Mouse (Mus musculus) intestine, embryonic 15.5 days (tissue): ENCODE measurements at regions not wholly inside any gene's neighbourhood (a gene's known extent, or its start where the extent isn't known, plus 50 kb on each side); places are given as distances from the start of the nearest gene placed in this dataset.

Experiments used
- ATAC-seq: fragments of 200-750 bp; cut with Nextera tagmentation; 2 replicates; pipeline ENCODE4 v1.8.0; 2017; ENCODE audit warnings: moderate TSS enrichment, moderate library complexity
- H3K27ac ChIP-seq: fragments of 300-500 bp; sonication (generic); 2 replicates; pipeline ENCODE4 v1.5.1; 2015; ENCODE audit warnings: mild to moderate bottlenecking, inconsistent platforms
- H3K27me3 ChIP-seq: fragments of 300-500 bp; sonication (generic); replicated peaks from 2 replicates; pipeline ENCODE4 v1.6.1; 2015; ENCODE audit warnings: inconsistent platforms
- H3K36me3 ChIP-seq: fragments of 300-500 bp; sonication (generic); 2 replicates; pipeline ENCODE4 v1.6.1; 2015; ENCODE audit warnings: inconsistent platforms
- H3K4me1 ChIP-seq: fragments of 300-500 bp; sonication (generic); replicated peaks from 2 replicates; pipeline ENCODE4 v1.6.1; 2015; ENCODE audit warnings: inconsistent platforms
- H3K4me2 ChIP-seq: fragments of 300-500 bp; sonication (generic); replicated peaks from 2 replicates; pipeline ENCODE4 v1.6.1; 2015; ENCODE audit warnings: mild to moderate bottlenecking, inconsistent platforms
- H3K4me3 ChIP-seq: fragments of 300-500 bp; sonication (generic); replicated peaks from 2 replicates; pipeline ENCODE4 v1.5.1; 2015; ENCODE audit warnings: inconsistent platforms
- H3K9ac ChIP-seq: fragments of 300-500 bp; sonication (generic); 2 replicates; pipeline ENCODE4 v1.6.1; 2015; ENCODE audit warnings: inconsistent platforms
- H3K9me3 ChIP-seq: fragments of 300-500 bp; sonication (generic); 2 replicates; pipeline ENCODE4 v1.6.1; 2016; ENCODE audit warnings: inconsistent platforms
- WGBS: fragments of 180-500 bp; shearing (Covaris S2); methylation state at CpG from one replicate; pipeline ENCODE4 v1.1.7; 2015; 5-methylcytosine and 5-hydroxymethylcytosine counted together

DNA sequence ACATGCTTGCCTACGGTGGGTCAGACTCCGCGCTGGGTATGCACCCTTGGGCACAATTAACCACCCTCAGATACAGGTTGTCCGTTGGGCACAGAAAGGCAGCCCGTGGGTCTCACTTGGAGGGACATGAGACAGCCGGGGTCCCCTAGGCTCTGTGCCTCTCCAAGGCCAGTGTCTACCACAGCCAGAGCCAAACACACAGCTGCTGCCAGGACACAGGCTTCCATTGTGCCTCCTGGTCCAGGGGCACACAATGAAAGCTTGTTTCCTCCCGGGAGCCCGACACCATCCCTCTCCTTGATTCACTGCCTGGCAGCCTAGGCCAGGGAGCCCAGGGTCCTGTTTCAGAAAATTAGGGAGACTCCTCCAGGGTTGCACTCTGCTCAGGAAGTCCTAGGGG, 161.4 kb upstream of the Haao start:
- Histone ChIP-seq H3K4me1 (peaks cover 33% of the 10 kb centered on the region), H3K27ac (peak overlapping the region; percentile 32), H3K9ac (no peak overlapping the region), H3K4me3 (no peak overlapping the region), H3K27me3 (no peaks in the 10 kb centered on the region), H3K4me2 (no peak overlapping the region), H3K36me3 (no peaks in the 10 kb centered on the region), H3K9me3 (no peaks in the 10 kb centered on the region)
- WGBS: 85% methylated on average over 8 of the region's 8 CpGs
- ATAC-seq: peak; percentile 17; the same call in 1 of the 2 replicates

DNA sequence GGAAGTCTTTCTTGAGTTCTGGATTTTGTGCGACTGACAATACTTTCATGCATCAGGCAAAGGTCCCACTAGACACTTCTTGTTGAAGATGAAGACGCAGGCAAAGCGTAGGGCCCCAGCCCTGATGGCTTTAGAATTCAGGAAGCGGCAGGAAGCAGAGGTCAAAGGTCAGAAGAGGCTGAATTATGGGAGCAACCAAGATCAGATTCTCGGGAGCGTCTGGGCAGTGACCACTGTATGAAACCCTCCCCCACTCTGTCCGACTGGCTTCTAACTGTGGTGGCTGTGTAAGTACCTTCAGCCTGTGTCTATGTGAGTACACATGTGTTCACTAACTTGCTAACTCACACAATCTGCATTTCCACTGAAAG, 160.9 kb upstream of the Haao start:
- 42% methylated on average over 7 of the region's 7 CpGs for WGBS
- no peak overlapping the region for H3K4me2 ChIP-seq
- H3K4me1 ChIP-seq: peaks cover 36% of the 10 kb centered on the region
- H3K9me3 ChIP-seq: no peaks in the 10 kb centered on the region
- H3K9ac ChIP-seq: no peak overlapping the region
- H3K4me3 ChIP-seq: no peak overlapping the region
- peak; percentile 26; the same call in 1 of the 2 replicates for ATAC-seq
- H3K27ac ChIP-seq: peak overlapping the region; percentile 32
- no peaks in the 10 kb centered on the region for H3K27me3 ChIP-seq
- H3K36me3 ChIP-seq: no peaks in the 10 kb centered on the region

DNA sequence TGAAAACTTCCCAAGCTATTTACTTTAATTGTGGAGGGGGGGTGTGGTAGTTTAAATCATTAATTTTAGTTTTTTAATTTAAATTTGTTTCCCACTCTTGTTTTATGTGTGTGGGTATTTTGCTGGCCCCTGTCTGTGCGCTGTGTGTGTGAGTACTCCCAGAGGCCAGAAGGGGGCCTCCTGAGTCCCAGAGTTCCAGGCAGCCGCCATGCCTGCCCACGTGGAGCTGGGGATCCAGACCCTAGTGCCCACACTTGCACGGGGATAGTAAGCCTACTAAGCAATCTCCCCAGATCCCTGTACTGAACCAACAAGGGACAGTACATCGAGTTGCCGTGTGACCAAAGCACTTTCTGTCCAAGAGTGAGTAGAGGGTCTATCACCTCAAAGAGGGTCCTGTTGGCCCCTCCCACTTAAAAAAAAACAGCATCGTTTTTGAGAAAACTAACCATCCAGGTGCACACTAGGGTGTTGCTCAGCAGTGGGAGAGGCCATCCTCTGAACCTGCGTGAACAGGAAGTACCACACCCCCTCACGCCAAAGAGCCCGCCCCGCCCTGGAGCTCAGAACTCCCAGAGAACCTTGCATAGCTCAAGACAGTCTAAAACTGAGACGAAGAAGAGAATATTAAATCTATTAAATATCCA, 160.4 kb upstream of the Haao start:
- H3K4me1 ChIP-seq: peaks cover 36% of the 10 kb centered on the region
- ATAC-seq: peak; percentile 62
- H3K4me3 ChIP-seq: no peak overlapping the region
- H3K9me3 ChIP-seq: no peaks in the 10 kb centered on the region
- H3K36me3 ChIP-seq: no peaks in the 10 kb centered on the region
- no peak overlapping the region for H3K4me2 ChIP-seq
- no peak overlapping the region for H3K27ac ChIP-seq
- 78% methylated on average over 12 of the region's 12 CpGs for WGBS
- no peak overlapping the region for H3K9ac ChIP-seq
- no peaks in the 10 kb centered on the region for H3K27me3 ChIP-seq

DNA sequence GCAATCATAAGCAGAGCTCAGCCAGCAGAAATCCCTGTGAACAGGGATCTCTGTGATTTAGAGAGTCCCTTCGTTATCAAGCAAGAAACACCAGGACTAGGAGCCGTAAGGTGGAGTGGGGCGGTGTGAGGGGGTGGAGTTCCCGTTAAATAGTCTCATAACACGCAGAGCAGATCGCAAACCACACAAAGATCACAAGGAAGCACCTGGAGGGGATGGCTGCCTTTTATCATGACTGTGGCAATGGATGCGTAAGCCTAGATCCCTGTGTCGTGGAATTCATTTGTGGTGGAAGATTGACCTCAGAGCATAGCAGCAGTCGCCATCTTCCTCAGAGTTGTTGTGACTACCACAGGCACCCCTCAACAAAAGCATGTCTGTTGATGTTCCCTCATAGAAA, 159.0 kb upstream of the Haao start:
- Histone ChIP-seq H3K36me3 (no peaks in the 10 kb centered on the region), H3K4me3 (no peak overlapping the region), H3K9me3 (no peaks in the 10 kb centered on the region), H3K27ac (no peak overlapping the region), H3K27me3 (no peaks in the 10 kb centered on the region), H3K4me1 (peaks cover 36% of the 10 kb centered on the region), H3K9ac (no peak overlapping the region), H3K4me2 (no peak overlapping the region)
- WGBS: 82% methylated on average over 9 of the region's 9 CpGs
- ATAC-seq: no peak

DNA sequence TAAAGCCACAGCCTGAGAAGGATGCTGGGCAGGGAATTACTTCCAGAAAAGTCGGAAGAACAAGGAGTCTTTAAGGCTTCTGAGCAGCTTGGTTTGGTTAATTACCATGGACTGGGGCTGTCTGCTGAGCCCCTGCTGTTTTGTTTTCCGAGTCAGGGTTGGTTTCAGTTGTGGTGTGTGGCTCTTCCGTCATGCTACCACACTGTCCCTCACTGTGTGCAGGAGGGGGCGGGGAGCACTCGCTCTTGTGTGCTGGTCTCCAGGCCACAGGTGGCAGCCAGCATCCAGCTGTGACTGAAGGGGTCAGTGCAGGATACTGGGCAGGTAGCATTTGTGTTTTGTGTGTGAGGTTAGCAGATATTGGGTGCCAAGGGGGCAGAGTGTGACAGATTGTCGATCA, 156.5 kb upstream of the Haao start:
- Histone ChIP-seq H3K9me3 (no peaks in the 10 kb centered on the region), H3K4me2 (no peak overlapping the region), H3K36me3 (no peaks in the 10 kb centered on the region), H3K4me1 (peaks cover 25% of the 10 kb centered on the region), H3K27ac (peak overlapping the region; percentile 66), H3K27me3 (no peaks in the 10 kb centered on the region), H3K9ac (no peak overlapping the region), H3K4me3 (no peak overlapping the region)
- 58% methylated on average over 6 of the region's 6 CpGs for WGBS
- no peak for ATAC-seq

DNA sequence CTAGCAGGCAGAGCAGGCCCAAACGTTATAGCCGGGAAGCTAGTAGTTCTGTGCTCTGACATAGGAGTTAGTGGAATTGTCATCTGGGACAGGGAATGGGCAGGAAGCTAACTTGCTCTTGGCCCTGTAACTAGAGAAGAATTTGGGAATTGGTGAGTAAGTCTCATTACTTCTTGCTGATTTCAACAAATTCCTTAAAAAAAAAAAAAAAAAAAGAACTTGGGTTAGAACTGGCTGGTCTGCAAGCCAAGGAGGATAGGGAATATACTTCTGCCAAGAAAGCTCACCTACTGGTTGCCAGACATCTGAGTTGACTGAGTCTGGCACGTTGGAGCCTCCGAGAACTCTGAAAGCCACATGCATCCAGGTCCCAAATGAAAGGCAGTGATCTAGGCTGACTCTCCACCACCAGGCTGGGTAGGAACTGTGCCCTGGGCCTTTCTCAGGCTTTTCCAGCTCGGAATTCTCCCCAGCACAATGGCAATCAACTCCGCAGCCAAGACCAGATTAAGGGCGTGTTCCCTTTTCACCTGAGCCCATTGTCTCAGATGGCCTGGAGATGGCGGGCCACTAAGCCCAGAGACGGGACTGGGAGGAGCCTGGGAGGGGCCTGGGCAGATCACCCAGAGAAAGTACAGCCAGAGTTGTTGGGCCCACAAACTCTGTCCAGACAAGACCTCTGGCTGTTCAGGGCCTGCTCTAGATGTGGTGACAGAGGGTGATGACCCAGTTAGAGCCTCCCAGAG, 155.9 kb upstream of the Haao start:
- WGBS: 54% methylated on average over 9 of the region's 9 CpGs
- Histone ChIP-seq H3K27ac (peak overlapping the region; percentile 66), H3K9ac (no peak overlapping the region), H3K36me3 (no peaks in the 10 kb centered on the region), H3K4me2 (no peak overlapping the region), H3K27me3 (no peaks in the 10 kb centered on the region), H3K9me3 (no peaks in the 10 kb centered on the region), H3K4me3 (no peak overlapping the region), H3K4me1 (peaks cover 19% of the 10 kb centered on the region)
- no peak for ATAC-seq

DNA sequence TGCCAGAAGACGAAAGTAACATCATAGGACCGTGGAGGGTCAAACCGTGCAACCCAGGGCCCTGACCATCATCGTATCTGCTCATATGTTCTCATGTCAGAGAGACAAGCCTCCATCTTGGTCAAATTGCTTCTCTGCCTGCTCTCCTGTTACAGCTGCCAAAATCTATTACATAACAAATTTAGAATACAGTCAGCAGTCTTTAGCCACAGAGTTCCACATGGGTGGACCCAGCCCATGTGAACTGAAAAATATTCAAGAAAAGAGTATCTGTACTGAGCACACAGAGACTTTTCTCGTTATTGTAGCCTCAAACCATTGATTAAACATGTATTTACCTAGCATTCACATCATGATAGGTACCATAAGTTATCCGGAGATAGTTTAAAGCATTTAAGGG, 155.2 kb upstream of the Haao start:
- 87% methylated on average over 6 of the region's 6 CpGs for WGBS
- no peak for ATAC-seq
- Histone ChIP-seq H3K27me3 (no peaks in the 10 kb centered on the region), H3K36me3 (no peaks in the 10 kb centered on the region), H3K4me2 (no peak overlapping the region), H3K9me3 (no peaks in the 10 kb centered on the region), H3K4me1 (peaks cover 17% of the 10 kb centered on the region), H3K4me3 (no peak overlapping the region), H3K9ac (no peak overlapping the region), H3K27ac (no peak overlapping the region)

DNA sequence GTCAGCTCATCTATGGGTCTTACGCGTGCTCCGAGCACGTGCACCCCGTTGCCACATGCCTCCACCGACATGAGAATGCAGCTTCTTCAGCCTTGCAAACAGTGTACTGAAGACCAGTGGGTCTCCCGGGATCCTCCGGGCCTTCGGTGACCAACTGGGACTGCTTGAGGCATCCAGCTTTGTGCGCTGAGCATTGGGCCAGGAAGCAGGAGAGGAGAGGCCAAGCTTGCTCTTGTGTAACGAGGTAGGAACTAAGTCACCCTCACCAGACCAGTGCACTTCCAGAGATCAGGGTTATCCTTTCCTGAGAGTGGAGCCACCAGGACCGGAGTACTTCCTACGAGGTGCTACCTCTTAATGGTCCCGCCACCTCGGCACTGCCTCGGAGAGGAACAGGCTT, 154.6 kb upstream of the Haao start:
- peaks cover 17% of the 10 kb centered on the region for H3K4me1 ChIP-seq
- no peak overlapping the region for H3K27ac ChIP-seq
- no peaks in the 10 kb centered on the region for H3K36me3 ChIP-seq
- no peak overlapping the region for H3K9ac ChIP-seq
- no peak overlapping the region for H3K4me2 ChIP-seq
- no peak overlapping the region for H3K4me3 ChIP-seq
- ATAC-seq: no peak
- no peaks in the 10 kb centered on the region for H3K9me3 ChIP-seq
- H3K27me3 ChIP-seq: no peaks in the 10 kb centered on the region
- WGBS: 94% methylated on average over 16 of the region's 16 CpGs

DNA sequence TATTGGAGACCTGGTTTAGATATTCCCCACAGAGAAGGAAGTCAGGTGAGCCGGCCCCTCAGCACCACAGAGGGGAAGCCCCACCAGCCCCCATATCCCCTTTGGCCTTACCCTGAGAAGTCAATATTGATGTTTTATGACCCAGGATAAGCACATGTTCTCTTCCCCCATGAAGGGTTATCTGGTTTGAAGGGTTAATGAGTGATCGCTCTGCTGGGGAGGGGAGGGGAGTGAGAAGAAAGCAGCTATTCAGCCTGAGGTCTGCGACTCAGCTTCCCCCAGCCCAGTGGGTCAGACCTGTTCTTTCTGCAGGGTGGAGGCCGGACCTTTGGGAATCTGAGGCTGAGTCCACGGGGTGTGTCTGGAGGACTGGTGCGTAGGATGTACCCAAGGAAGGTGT, 152.4 kb upstream of the Haao start:
- H3K9me3 ChIP-seq: no peaks in the 10 kb centered on the region
- peak overlapping the region; percentile 18 for H3K4me3 ChIP-seq
- H3K9ac ChIP-seq: peak overlapping the region; percentile 8; the same call in 1 of the 2 replicates
- WGBS: 45% methylated on average over 6 of the region's 6 CpGs
- H3K36me3 ChIP-seq: no peaks in the 10 kb centered on the region
- peak; percentile 69 for ATAC-seq
- H3K27ac ChIP-seq: peak overlapping the region; percentile 93
- H3K27me3 ChIP-seq: no peaks in the 10 kb centered on the region
- H3K4me1 ChIP-seq: peaks cover 17% of the 10 kb centered on the region
- peak overlapping the region; percentile 47 for H3K4me2 ChIP-seq

DNA sequence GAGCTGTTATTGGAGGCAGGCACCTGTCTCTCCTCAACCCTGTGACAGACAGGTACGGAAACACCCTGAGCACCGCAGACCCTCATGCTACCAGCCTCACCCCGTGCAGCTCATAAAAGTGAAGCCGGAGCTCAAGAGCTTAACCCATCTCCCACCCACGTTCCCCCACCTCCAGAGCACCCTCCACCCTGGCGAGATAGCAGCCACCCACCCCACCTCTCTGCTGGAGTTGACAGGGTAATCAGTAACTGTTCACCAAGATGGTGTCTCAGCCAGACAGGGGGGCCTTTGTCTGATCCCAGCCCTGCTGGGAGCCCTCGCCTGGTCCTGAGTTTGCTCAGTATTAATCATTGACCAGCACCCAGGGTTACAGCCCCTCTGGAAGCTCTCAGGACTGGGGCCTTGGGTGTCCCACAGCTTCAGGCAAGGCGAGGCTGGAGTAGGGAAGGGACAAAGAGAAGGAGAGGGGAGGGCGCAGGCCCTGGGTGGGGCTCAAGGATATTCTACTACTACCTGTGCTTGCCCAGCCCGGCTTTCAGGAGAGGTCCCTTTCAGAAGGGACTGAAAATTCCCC, 151.3 kb upstream of the Haao start:
- Histone ChIP-seq H3K9me3 (no peaks in the 10 kb centered on the region), H3K4me3 (peak overlapping the region; percentile 18), H3K27me3 (no peaks in the 10 kb centered on the region), H3K9ac (peak overlapping the region; percentile 8; the same call in 1 of the 2 replicates), H3K4me1 (peaks cover 11% of the 10 kb centered on the region), H3K4me2 (peak overlapping the region; percentile 56), H3K36me3 (no peaks in the 10 kb centered on the region), H3K27ac (peak overlapping the region; percentile 93)
- 49% methylated on average over 10 of the region's 10 CpGs for WGBS
- ATAC-seq: peak; percentile 93

DNA sequence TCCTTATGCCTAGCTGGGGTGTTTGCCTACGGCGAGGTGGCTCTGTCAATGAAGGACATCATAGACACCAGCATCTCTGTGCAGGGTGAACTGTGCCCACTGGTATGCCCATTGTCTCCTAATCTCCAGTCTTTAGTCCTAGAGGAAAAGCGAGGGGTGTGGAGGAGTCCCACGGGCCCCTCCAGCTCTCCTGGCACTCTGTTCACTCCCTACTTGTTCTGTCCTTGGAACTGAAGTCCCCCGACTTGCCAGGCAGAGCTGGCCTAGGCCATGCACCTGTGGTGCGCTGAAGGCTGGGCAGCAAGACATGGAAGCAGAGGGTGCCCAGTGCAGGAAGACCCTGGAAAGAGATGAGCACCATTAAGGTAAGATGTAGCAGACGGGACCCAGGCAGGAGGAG, 150.6 kb upstream of the Haao start:
- H3K27ac ChIP-seq: peak overlapping the region; percentile 93
- H3K9me3 ChIP-seq: no peaks in the 10 kb centered on the region
- WGBS: 65% methylated on average over 7 of the region's 7 CpGs
- H3K27me3 ChIP-seq: no peaks in the 10 kb centered on the region
- H3K36me3 ChIP-seq: no peaks in the 10 kb centered on the region
- H3K4me1 ChIP-seq: peaks cover 8% of the 10 kb centered on the region; the same call in 1 of the 2 replicates
- H3K4me3 ChIP-seq: peak overlapping the region; percentile 10
- peak overlapping the region; percentile 56 for H3K4me2 ChIP-seq
- H3K9ac ChIP-seq: peak overlapping the region; percentile 28
- no peak for ATAC-seq

DNA sequence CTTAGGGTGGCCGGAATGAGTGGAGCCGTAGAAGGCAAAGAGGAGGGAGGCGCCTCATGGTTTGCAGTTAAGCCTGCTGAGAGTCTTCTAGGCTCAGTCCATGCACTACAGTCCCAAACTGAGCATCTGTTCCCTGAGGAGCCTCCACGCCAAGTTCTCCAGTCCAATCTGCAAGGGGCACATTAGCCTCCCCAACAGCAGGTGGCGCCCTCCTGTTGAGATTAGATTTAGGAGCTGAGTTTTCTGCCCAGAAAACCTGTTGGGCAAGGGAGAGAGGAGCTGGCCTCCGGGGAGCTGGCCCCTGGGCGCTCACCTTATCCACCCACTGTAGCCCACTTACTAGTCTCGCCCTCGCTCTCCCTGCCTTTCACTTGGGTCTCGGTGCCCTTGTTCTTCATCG, 150.0 kb upstream of the Haao start:
- Histone ChIP-seq H3K9me3 (no peaks in the 10 kb centered on the region), H3K4me1 (peaks cover 8% of the 10 kb centered on the region; the same call in 1 of the 2 replicates), H3K36me3 (no peaks in the 10 kb centered on the region), H3K27me3 (no peaks in the 10 kb centered on the region), H3K27ac (peak overlapping the region; percentile 93), H3K4me3 (0 out of 2 replicates have a peak overlapping the region, but pooled peaks have one; percentile 10), H3K9ac (peak overlapping the region; percentile 28; the same call in 1 of the 2 replicates), H3K4me2 (peak overlapping the region; percentile 56)
- ATAC-seq: no peak
- WGBS: 80% methylated on average over 11 of the region's 11 CpGs
